Mouse (Mus musculus): ENCODE data around the gene Gbp5.

The Gbp5 gene

GRCm38 (mm10) chr3:142493536-142494061, at the start of gene Gbp5:
Gene Gbp5 (plus strand): TSS chr3:142493978.
- DNase-seq (ENCODE audit: low read depth, low spot score): peak; percentile 22

GRCm38 (mm10) chr3:142454198-142454597, 39.6 kb upstream of the Gbp5 start:
- no peak for DNase-seq (ENCODE audit: low read depth, low spot score)

- no peak for DNase-seq (ENCODE audit: low read depth, low spot score)
These were observed 34.5 kb upstream of the Gbp5 start for GRCm38 (mm10) chr3:142459241-142459640.

GRCm38 (mm10) chr3:142462764-142463751, 30.7 kb upstream of the Gbp5 start:
- DNase-seq (ENCODE audit: low read depth, low spot score): no peak

GRCm38 (mm10) chr3:142474349-142474983, 19.3 kb upstream of the Gbp5 start:
- DNase-seq (ENCODE audit: low read depth, low spot score): no peak

GRCm38 (mm10) chr3:142475913-142476312, 17.9 kb upstream of the Gbp5 start:
- DNase-seq (ENCODE audit: low read depth, low spot score): peak; percentile 41

- no peak for DNase-seq (ENCODE audit: low read depth, low spot score)
These were observed 15.9 kb upstream of the Gbp5 start for GRCm38 (mm10) chr3:142477866-142478265.

GRCm38 (mm10) chr3:142478360-142478759, 15.4 kb upstream of the Gbp5 start:
- DNase-seq (ENCODE audit: low read depth, low spot score): no peak

GRCm38 (mm10) chr3:142490465-142490864, 3.3 kb upstream of the Gbp5 start:
- peak; percentile 62 for DNase-seq (ENCODE audit: low read depth, low spot score)

- no peak for DNase-seq (ENCODE audit: low read depth, low spot score)
These were observed 1.4 kb downstream of the Gbp5 start for GRCm38 (mm10) chr3:142495146-142495655.

GRCm38 (mm10) chr3:142496113-142497101, 2.6 kb downstream of the Gbp5 start:
- no peak for DNase-seq (ENCODE audit: low read depth, low spot score)

GRCm38 (mm10) chr3:142497123-142497841, 3.5 kb downstream of the Gbp5 start:
- no peak for DNase-seq (ENCODE audit: low read depth, low spot score)

- no peak for DNase-seq (ENCODE audit: low read depth, low spot score)
These were observed 5.2 kb downstream of the Gbp5 start for GRCm38 (mm10) chr3:142498941-142499340.

- DNase-seq (ENCODE audit: low read depth, low spot score): no peak
These were observed 34.3 kb downstream of the Gbp5 start for GRCm38 (mm10) chr3:142528116-142528515.

GRCm38 (mm10) chr3:142529597-142529996, 35.8 kb downstream of the Gbp5 start:
- DNase-seq (ENCODE audit: low read depth, low spot score): no peak

GRCm38 (mm10) chr3:142530087-142530953, 36.5 kb downstream of the Gbp5 start, which contains the start of gene Gbp7:
Gene Gbp7 (plus strand): TSS chr3:142530342.
- no peak for DNase-seq (ENCODE audit: low read depth, low spot score)

GRCm38 (mm10) chr3:142531595-142531994, 37.8 kb downstream of the Gbp5 start:
- no peak for DNase-seq (ENCODE audit: low read depth, low spot score)

GRCm38 (mm10) chr3:142533185-142533584, 39.4 kb downstream of the Gbp5 start:
- no peak for DNase-seq (ENCODE audit: low read depth, low spot score)

GRCm38 (mm10) chr3:142535667-142536066, 41.9 kb downstream of the Gbp5 start:
- DNase-seq (ENCODE audit: low read depth, low spot score): no peak
